Mouse (Mus musculus) C3H10T1/2 (cell line): ENCODE data around the gene H2al1f. TPM values are rescaled to one million over a fixed set of nuclear protein-coding genes. Genes with fewer than 3 reads are reported as not detected.

Source experiments
- polyA plus RNA-seq, 2 experiments: library from polyadenylated mRNA; unstranded; fragments of >200 nt; fragmentation: generic; extraction: Trizol; gene quantifications; one replicate each; pipeline ENCODE4 v1.2.1; 2012; ENCODE audit warnings: missing spikeins in 2 of 2

The H2al1f gene
- not detected for polyA plus RNA-seq

GRCm38 (mm10) chrX:11314858-11315257, at the start of gene H2al1f:
Gene H2al1f, plus strand, starts transcription at chrX:11315158.

GRCm38 (mm10) chrX:11298957-11299356, 16.0 kb upstream of the H2al1f start, which contains the start of gene H2al1a:
Gene H2al1a, plus strand, starts transcription at chrX:11299257.

GRCm38 (mm10) chrX:11302132-11302531, 12.8 kb upstream of the H2al1f start, which contains the start of gene H2al1b:
Gene H2al1b, plus strand, starts transcription at chrX:11302432.

GRCm38 (mm10) chrX:11305355-11305754, 9.6 kb upstream of the H2al1f start, which contains the start of gene H2al1c:
Gene H2al1c, plus strand, starts transcription at chrX:11305655.

GRCm38 (mm10) chrX:11308524-11308923, 6.4 kb upstream of the H2al1f start, which contains the start of gene H2al1d:
Gene H2al1d, plus strand, starts transcription at chrX:11308824.

GRCm38 (mm10) chrX:11311634-11312033, 3.3 kb upstream of the H2al1f start, which contains the start of gene H2al1e:
Gene H2al1e, plus strand, starts transcription at chrX:11311934.

GRCm38 (mm10) chrX:11317956-11318355, 3.0 kb downstream of the H2al1f start, which contains the start of gene H2al1g:
Gene H2al1g, plus strand, starts transcription at chrX:11318256.

GRCm38 (mm10) chrX:11321192-11321591, 6.2 kb downstream of the H2al1f start, which contains the start of gene H2al1h:
Gene H2al1h, plus strand, starts transcription at chrX:11321492.

GRCm38 (mm10) chrX:11324359-11324758, 9.4 kb downstream of the H2al1f start, which contains the start of gene H2al1i:
Gene H2al1i, plus strand, starts transcription at chrX:11324659.

GRCm38 (mm10) chrX:11327522-11327921, 12.6 kb downstream of the H2al1f start, which contains the start of gene H2al1j:
Gene H2al1j, plus strand, starts transcription at chrX:11327822.

Other genes with a start within 250 kb of the H2al1f start
- not detected for gene H2al1a, start 15.9 kb upstream of the H2al1f start, polyA plus RNA-seq
- gene H2al1b, start 12.7 kb upstream of the H2al1f start, polyA plus RNA-seq: not detected
- not detected for gene H2al1c, start 9.5 kb upstream of the H2al1f start, polyA plus RNA-seq
- gene H2al1d, start 6.3 kb upstream of the H2al1f start, polyA plus RNA-seq: not detected
- gene H2al1e, start 3.2 kb upstream of the H2al1f start, polyA plus RNA-seq: not detected
- not detected for gene H2al1g, start 3.1 kb downstream of the H2al1f start, polyA plus RNA-seq
- not detected for gene H2al1h, start 6.3 kb downstream of the H2al1f start, polyA plus RNA-seq
- gene H2al1i, start 9.5 kb downstream of the H2al1f start, polyA plus RNA-seq: not detected
- gene H2al1j, start 12.7 kb downstream of the H2al1f start, polyA plus RNA-seq: not detected